In the genomic region with DNA sequence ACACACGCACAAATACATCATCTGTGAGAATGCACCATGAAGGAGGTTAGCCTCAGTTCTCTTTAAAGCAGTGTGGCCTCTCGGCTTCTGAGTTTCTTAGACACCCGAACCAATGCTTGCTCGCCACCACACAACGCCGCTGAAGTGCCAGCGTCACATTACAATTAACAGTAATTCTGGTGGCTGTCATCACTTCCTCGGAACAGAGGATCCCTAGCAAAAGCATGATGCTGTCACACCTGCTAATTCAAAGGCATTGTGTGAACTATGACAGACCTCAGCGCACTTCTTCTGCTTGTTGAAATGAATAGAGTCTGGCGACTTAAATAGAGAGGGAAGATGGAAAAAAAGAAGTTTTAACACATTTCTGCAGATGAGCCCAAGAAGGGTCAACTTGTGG, we compare ENCODE assay signal across 26 mouse cellular contexts.
DNase-seq lines count a peak whose midpoint lies in the region; ATAC-seq and TF ChIP-seq lines count a peak whose summit lies in the region.
"Had no signal": no experiment of that assay in that cellular context is flagged by ENCODE, and none has a peak within 500 bp of the region (broad histone marks: within the 10 kb centered on the region; RNA-seq: fewer than 3 reads in every experiment).

No protein-coding gene starts in this region.

- TF ChIP-seq POLR2A in brain, embryonic 14.5 days (IDR thresholded peaks at IDR 0.05; ENCODE audit: borderline replicate concordance, extremely low read depth, insufficient read depth, insufficient read length, poor library complexity, severe bottlenecking): no peak

- H3K27ac ChIP-seq in forebrain, embryonic 13.5 days: no peak overlapping the region
- no peak overlapping the region for H3K27ac ChIP-seq in forebrain, postnatal 0 days (ENCODE audit: low read depth, low read length)
- no peak overlapping the region for H3K27ac ChIP-seq in forebrain, embryonic 16.5 days (ENCODE audit: low read length)
- no peak overlapping the region for H3K27ac ChIP-seq in forebrain, embryonic 12.5 days
- H3K27ac ChIP-seq in hindbrain, embryonic 16.5 days (ENCODE audit: low read depth, low read length): no peak overlapping the region
- H3K27ac ChIP-seq: embryonic facial prominence, embryonic 13.5 days; embryonic facial prominence, embryonic 15.5 days had no signal

- no peak overlapping the region for H3K4me2 ChIP-seq in forebrain, embryonic 13.5 days
- H3K4me2 ChIP-seq in forebrain, postnatal 0 days (ENCODE audit: low read depth): no peak overlapping the region
- H3K4me2 ChIP-seq in forebrain, embryonic 16.5 days (ENCODE audit: low read length): no peak overlapping the region
- H3K4me2 ChIP-seq in forebrain, embryonic 12.5 days: no peak overlapping the region
- H3K4me2 ChIP-seq in hindbrain, embryonic 16.5 days (ENCODE audit: low read length): no peak overlapping the region
- H3K4me2 ChIP-seq: embryonic facial prominence, embryonic 13.5 days; embryonic facial prominence, embryonic 15.5 days had no signal

- no peaks in the 10 kb centered on the region for H3K9me3 ChIP-seq in forebrain, embryonic 13.5 days (replicated peaks)
- H3K9me3 ChIP-seq in forebrain, postnatal 0 days (ENCODE audit: low read length): no peaks in the 10 kb centered on the region
- H3K9me3 ChIP-seq in forebrain, embryonic 16.5 days (ENCODE audit: control insufficient read depth, low read length): no peaks in the 10 kb centered on the region
- no peaks in the 10 kb centered on the region for H3K9me3 ChIP-seq in forebrain, embryonic 12.5 days
- no peaks in the 10 kb centered on the region for H3K9me3 ChIP-seq in hindbrain, embryonic 16.5 days (ENCODE audit: control insufficient read depth, low read length)
- H3K9me3 ChIP-seq: embryonic facial prominence, embryonic 13.5 days; embryonic facial prominence, embryonic 15.5 days; G1E had no signal

- TF ChIP-seq CTCF in forebrain, postnatal 0 days (IDR thresholded peaks at IDR 0.05; ENCODE audit: low read depth): no peak
- no peak for TF ChIP-seq CTCF in brain, embryonic 14.5 days (IDR thresholded peaks at IDR 0.05; ENCODE audit: borderline replicate concordance, extremely low read depth, insufficient read depth, insufficient read length)

- H3K4me1 ChIP-seq in forebrain, embryonic 13.5 days: no peaks in the 10 kb centered on the region
- no peaks in the 10 kb centered on the region for H3K4me1 ChIP-seq in forebrain, postnatal 0 days (ENCODE audit: insufficient read depth)
- H3K4me1 ChIP-seq in forebrain, embryonic 16.5 days (replicated peaks; ENCODE audit: control insufficient read depth, insufficient read depth, low read length): no peaks in the 10 kb centered on the region
- no peaks in the 10 kb centered on the region for H3K4me1 ChIP-seq in forebrain, embryonic 12.5 days
- H3K4me1 ChIP-seq in hindbrain, embryonic 16.5 days (ENCODE audit: control insufficient read depth, insufficient read depth, low read depth, low read length): no peaks in the 10 kb centered on the region
- H3K4me1 ChIP-seq: embryonic facial prominence, embryonic 15.5 days had no signal

- ATAC-seq in forebrain, embryonic 13.5 days: peak; percentile 33; the same call in 1 of the 2 replicates
- no peak for ATAC-seq in forebrain, postnatal 0 days
- peak; percentile 45; the same call in 1 of the 2 replicates for ATAC-seq in forebrain, embryonic 16.5 days
- no peak for ATAC-seq in forebrain, embryonic 12.5 days (ENCODE audit: low FRiP score)
- no peak for ATAC-seq in hindbrain, embryonic 16.5 days
- ATAC-seq: activated CD4-positive, CD25-positive, alpha-beta regulatory T cell, adult 4 months; CD4-positive, CD25-positive, alpha-beta regulatory T cell, adult 4 months; Patski had no signal

- WGBS in forebrain, embryonic 13.5 days: 70% methylated on average over 10 of the region's 10 CpGs
- 56% methylated on average over 10 of the region's 10 CpGs for WGBS in forebrain, postnatal 0 days
- WGBS in forebrain, embryonic 16.5 days: 57% methylated on average over 10 of the region's 10 CpGs
- WGBS in forebrain, embryonic 12.5 days: 78% methylated on average over 10 of the region's 10 CpGs
- 80% methylated on average over 10 of the region's 10 CpGs for WGBS in hindbrain, embryonic 16.5 days

- no peak overlapping the region for H3K9ac ChIP-seq in forebrain, embryonic 13.5 days
- no peak overlapping the region for H3K9ac ChIP-seq in forebrain, postnatal 0 days
- no peak overlapping the region for H3K9ac ChIP-seq in forebrain, embryonic 16.5 days (replicated peaks; ENCODE audit: low read depth, low read length)
- no peak overlapping the region for H3K9ac ChIP-seq in forebrain, embryonic 12.5 days
- H3K9ac ChIP-seq in hindbrain, embryonic 16.5 days (ENCODE audit: low read depth, low read length): no peak overlapping the region
- H3K9ac ChIP-seq: embryonic facial prominence, embryonic 13.5 days; embryonic facial prominence, embryonic 15.5 days had no signal

- no peaks in the 10 kb centered on the region for H3K27me3 ChIP-seq in forebrain, embryonic 13.5 days
- H3K27me3 ChIP-seq in forebrain, postnatal 0 days (ENCODE audit: insufficient read depth, low read length): 0 out of 2 replicates have a peak, but pooled peaks cover 2% of the 10 kb centered on the region
- 0 out of 2 replicates have a peak, but pooled peaks cover 2% of the 10 kb centered on the region for H3K27me3 ChIP-seq in forebrain, embryonic 16.5 days (replicated peaks; ENCODE audit: control insufficient read depth, insufficient read depth, low read length)
- H3K27me3 ChIP-seq in forebrain, embryonic 12.5 days: no peaks in the 10 kb centered on the region
- H3K27me3 ChIP-seq in hindbrain, embryonic 16.5 days (replicated peaks; ENCODE audit: control insufficient read depth, insufficient read depth, low read length): no peaks in the 10 kb centered on the region
- H3K27me3 ChIP-seq: CH12.LX; embryonic facial prominence, embryonic 13.5 days; embryonic facial prominence, embryonic 15.5 days; Patski had no signal

- no peaks in the 10 kb centered on the region for H3K36me3 ChIP-seq in forebrain, embryonic 13.5 days (ENCODE audit: poor library complexity, severe bottlenecking)
- H3K36me3 ChIP-seq in forebrain, postnatal 0 days (ENCODE audit: insufficient read depth): no peaks in the 10 kb centered on the region
- no peaks in the 10 kb centered on the region for H3K36me3 ChIP-seq in forebrain, embryonic 16.5 days (ENCODE audit: control insufficient read depth, insufficient read depth)
- no peaks in the 10 kb centered on the region for H3K36me3 ChIP-seq in forebrain, embryonic 12.5 days (replicated peaks)
- H3K36me3 ChIP-seq in hindbrain, embryonic 16.5 days (ENCODE audit: control insufficient read depth, insufficient read depth, low read length): no peaks in the 10 kb centered on the region
- H3K36me3 ChIP-seq: embryonic facial prominence, embryonic 13.5 days; embryonic facial prominence, embryonic 15.5 days; G1E had no signal

- H3K4me3 ChIP-seq in forebrain, embryonic 13.5 days: no peak overlapping the region
- H3K4me3 ChIP-seq in forebrain, postnatal 0 days (ENCODE audit: low read depth, low read length): no peak overlapping the region
- H3K4me3 ChIP-seq in forebrain, embryonic 16.5 days (replicated peaks; ENCODE audit: low read length): no peak overlapping the region
- no peak overlapping the region for H3K4me3 ChIP-seq in forebrain, embryonic 12.5 days (replicated peaks)
- no peak overlapping the region for H3K4me3 ChIP-seq in hindbrain, embryonic 16.5 days (ENCODE audit: low read length)
- H3K4me3 ChIP-seq: embryonic facial prominence, embryonic 13.5 days; embryonic facial prominence, embryonic 15.5 days; erythroblast, embryonic 14.5 days had no signal

- no peak for DNase-seq in forebrain, postnatal 0 days
- DNase-seq in heart, adult 11 months: peak; percentile 79
- DNase-seq in heart, postnatal 4 days: no peak
- peak; percentile 66 for DNase-seq in brain, embryonic 14.5 days (ENCODE audit: low read depth)
- DNase-seq: adrenal gland, adult 8-10 months; adrenal gland, postnatal 14 days; adrenal gland, postnatal 36 days; B cell, adult 2 months; cerebellum, adult 11-12 months; cerebellum, adult 2 months; cerebellum, adult 9-10 months; cerebellum, postnatal 14 days; cerebellum, postnatal 36 days; embryo, embryonic 11 days had no signal

Comparison
In these comparisons a context has a peak if more than half of its experiments do, and no peak if none do; other contexts are left out.
1. ATAC-seq: peak in forebrain, embryonic 13.5 days (single experiment) and forebrain, embryonic 16.5 days (single experiment); none in forebrain, postnatal 0 days (single experiment), forebrain, embryonic 12.5 days (single experiment) and hindbrain, embryonic 16.5 days (single experiment).
2. DNase-seq: peak in heart, adult 11 months (single experiment) and brain, embryonic 14.5 days (single experiment); none in forebrain, postnatal 0 days (single experiment) and heart, postnatal 4 days (single experiment).